Mouse (Mus musculus): Measurements from ENCODE around the gene Stat6. TPM values are rescaled to one million over a fixed set of nuclear protein-coding genes. Genes with fewer than 3 reads are reported as not detected.

Gene Stat6
- polyA plus RNA-seq, 1 experiment from 2014 or later = 37.7 TPM

- Histone ChIP-seq H3K4me1 (replicated peaks) (peaks cover 48% of the 10 kb centered on the region), H3K4me3 (replicated peaks) (no peak overlapping the region), H3K4me2 (replicated peaks) (no peak overlapping the region), H3K27me3 (replicated peaks) (peaks cover 2% of the 10 kb centered on the region; the same call in 1 of the 2 replicates), H3K36me3 (peaks cover 9% of the 10 kb centered on the region; the same call in 1 of the 2 replicates), H3K27ac (no peak overlapping the region), H3K9ac (no peak overlapping the region), H3K9me3 (no peaks in the 10 kb centered on the region)
- no peak for ATAC-seq
- WGBS = 52% methylated on average over 1 of the region's 1 CpGs
Measured at GRCm38 (mm10) chr10:127659551-127659950, 16.8 kb downstream of the Stat6 start.

- H3K4me2 ChIP-seq (replicated peaks) = peak overlapping the region; percentile 69
- peaks cover 4% of the 10 kb centered on the region; the same call in 1 of the 2 replicates for H3K27me3 ChIP-seq (replicated peaks)
- H3K9me3 ChIP-seq = no peaks in the 10 kb centered on the region
- peak overlapping the region; percentile 82 for H3K27ac ChIP-seq
- H3K4me1 ChIP-seq (replicated peaks) = peaks cover 62% of the 10 kb centered on the region
- peak overlapping the region; percentile 36 for H3K9ac ChIP-seq
- WGBS = 16% methylated on average over 14 of the region's 14 CpGs
- ATAC-seq = peak; percentile 21
- peak overlapping the region; percentile 28 for H3K4me3 ChIP-seq (replicated peaks)
- H3K36me3 ChIP-seq = 0 out of 2 replicates have a peak, but pooled peaks cover 3% of the 10 kb centered on the region
Measured at GRCm38 (mm10) chr10:127661291-127661914, 18.6 kb downstream of the Stat6 start.

- Histone ChIP-seq H3K9ac (peak overlapping the region; percentile 36), H3K27ac (peak overlapping the region; percentile 82), H3K4me3 (replicated peaks) (peak overlapping the region; percentile 28), H3K9me3 (no peaks in the 10 kb centered on the region), H3K4me2 (replicated peaks) (peak overlapping the region; percentile 69), H3K27me3 (replicated peaks) (peaks cover 4% of the 10 kb centered on the region; the same call in 1 of the 2 replicates), H3K36me3 (0 out of 2 replicates have a peak, but pooled peaks cover 3% of the 10 kb centered on the region), H3K4me1 (replicated peaks) (peaks cover 62% of the 10 kb centered on the region)
- 1% methylated on average over 16 of the region's 16 CpGs for WGBS
- ATAC-seq = peak; percentile 40
Measured at GRCm38 (mm10) chr10:127661915-127662663, 19.3 kb downstream of the Stat6 start.

- 35% methylated on average over 19 of the region's 19 CpGs for WGBS
- no peaks in the 10 kb centered on the region for H3K9me3 ChIP-seq
- peaks cover 66% of the 10 kb centered on the region for H3K4me1 ChIP-seq (replicated peaks)
- H3K4me3 ChIP-seq (replicated peaks) = 0 out of 2 replicates have a peak overlapping the region, but pooled peaks have one; percentile 28
- H3K27me3 ChIP-seq (replicated peaks) = peaks cover 4% of the 10 kb centered on the region; the same call in 1 of the 2 replicates
- H3K4me2 ChIP-seq (replicated peaks) = peak overlapping the region; percentile 69
- ATAC-seq = peak; percentile 1; the same call in 1 of the 2 replicates
- H3K9ac ChIP-seq = 0 out of 2 replicates have a peak overlapping the region, but pooled peaks have one; percentile 29
- peak overlapping the region; percentile 82 for H3K27ac ChIP-seq
- H3K36me3 ChIP-seq = 0 out of 2 replicates have a peak, but pooled peaks cover 3% of the 10 kb centered on the region
Measured at GRCm38 (mm10) chr10:127662666-127663253, 20.0 kb downstream of the Stat6 start.

GRCm38 (mm10) chr10:127663590-127663989, 20.8 kb downstream of the Stat6 start:
- Histone ChIP-seq H3K9ac (no peak overlapping the region), H3K9me3 (no peaks in the 10 kb centered on the region), H3K4me2 (replicated peaks) (peak overlapping the region; percentile 69), H3K27ac (no peak overlapping the region), H3K36me3 (0 out of 2 replicates have a peak, but pooled peaks cover 3% of the 10 kb centered on the region), H3K27me3 (replicated peaks) (peaks cover 4% of the 10 kb centered on the region; the same call in 1 of the 2 replicates), H3K4me3 (replicated peaks) (no peak overlapping the region), H3K4me1 (replicated peaks) (peaks cover 68% of the 10 kb centered on the region)
- no peak for ATAC-seq
- 43% methylated on average over 5 of the region's 5 CpGs for WGBS

GRCm38 (mm10) chr10:127664166-127664565, 21.4 kb downstream of the Stat6 start:
- peak overlapping the region; percentile 68 for H3K4me3 ChIP-seq (replicated peaks)
- H3K4me2 ChIP-seq (replicated peaks) = peak overlapping the region; percentile 93
- H3K9me3 ChIP-seq = no peaks in the 10 kb centered on the region
- peaks cover 70% of the 10 kb centered on the region for H3K4me1 ChIP-seq (replicated peaks)
- 0 out of 2 replicates have a peak, but pooled peaks cover 3% of the 10 kb centered on the region for H3K36me3 ChIP-seq
- whole genome bisulfite sequencing = 47% methylated on average over 16 of the region's 16 CpGs
- ATAC-seq = no peak
- no peak overlapping the region for H3K27ac ChIP-seq
- 0 out of 2 replicates have a peak overlapping the region, but pooled peaks have one; percentile 13 for H3K9ac ChIP-seq
- peaks cover 4% of the 10 kb centered on the region; the same call in 1 of the 2 replicates for H3K27me3 ChIP-seq (replicated peaks)

GRCm38 (mm10) chr10:127664891-127665290, 22.1 kb downstream of the Stat6 start:
- WGBS = 46% methylated on average over 13 of the region's 13 CpGs
- H3K27me3 ChIP-seq (replicated peaks) = peaks cover 4% of the 10 kb centered on the region; the same call in 1 of the 2 replicates
- no peak for ATAC-seq
- no peaks in the 10 kb centered on the region for H3K9me3 ChIP-seq
- H3K27ac ChIP-seq = no peak overlapping the region
- H3K9ac ChIP-seq = peak overlapping the region; percentile 13; the same call in 1 of the 2 replicates
- H3K4me1 ChIP-seq (replicated peaks) = peaks cover 74% of the 10 kb centered on the region
- H3K4me2 ChIP-seq (replicated peaks) = peak overlapping the region; percentile 93
- H3K4me3 ChIP-seq (replicated peaks) = peak overlapping the region; percentile 68
- 0 out of 2 replicates have a peak, but pooled peaks cover under 1% of the 10 kb centered on the region for H3K36me3 ChIP-seq

GRCm38 (mm10) chr10:127665366-127666181, 22.8 kb downstream of the Stat6 start:
- H3K27ac ChIP-seq = peak overlapping the region; percentile 97
- no peak for ATAC-seq
- peak overlapping the region; percentile 68 for H3K4me3 ChIP-seq (replicated peaks)
- peak overlapping the region; percentile 73 for H3K9ac ChIP-seq
- H3K36me3 ChIP-seq = no peaks in the 10 kb centered on the region
- H3K4me2 ChIP-seq (replicated peaks) = peak overlapping the region; percentile 93
- no peaks in the 10 kb centered on the region for H3K9me3 ChIP-seq
- 15% methylated on average over 14 of the region's 14 CpGs for WGBS
- H3K4me1 ChIP-seq (replicated peaks) = peaks cover 73% of the 10 kb centered on the region
- peaks cover 4% of the 10 kb centered on the region; the same call in 1 of the 2 replicates for H3K27me3 ChIP-seq (replicated peaks)

- peak within 1 kb of the TSS; percentile 93 for H3K4me2 ChIP-seq (replicated peaks)
- H3K9me3 ChIP-seq = no peaks in the 10 kb centered on the region
- no peaks in the 10 kb centered on the region for H3K36me3 ChIP-seq
- H3K9ac ChIP-seq = peak within 1 kb of the TSS; percentile 73
- H3K27ac ChIP-seq = peak within 1 kb of the TSS; percentile 97
- H3K4me3 ChIP-seq (replicated peaks) = peak within 1 kb of the TSS; percentile 68
- H3K27me3 ChIP-seq (replicated peaks) = peaks cover 4% of the 10 kb centered on the region; the same call in 1 of the 2 replicates
- peak; percentile 49 for ATAC-seq
- WGBS = under 1% methylated on average over 68 of the region's 73 CpGs
- peaks cover 62% of the 10 kb centered on the region for H3K4me1 ChIP-seq (replicated peaks)
Measured at GRCm38 (mm10) chr10:127666501-127667268, 23.9 kb downstream of the Stat6 start, which contains the start of gene Nemp1. Gene Nemp1 (plus strand): TSS chr10:127666901.

GRCm38 (mm10) chr10:127667269-127668092, 24.7 kb downstream of the Stat6 start:
- Histone ChIP-seq H3K27me3 (replicated peaks) (peaks cover 4% of the 10 kb centered on the region; the same call in 1 of the 2 replicates), H3K4me3 (replicated peaks) (peak overlapping the region; percentile 68), H3K9ac (peak overlapping the region; percentile 73), H3K27ac (peak overlapping the region; percentile 97), H3K4me1 (replicated peaks) (peaks cover 54% of the 10 kb centered on the region), H3K4me2 (replicated peaks) (peak overlapping the region; percentile 93), H3K9me3 (no peaks in the 10 kb centered on the region), H3K36me3 (no peaks in the 10 kb centered on the region)
- ATAC-seq = peak; percentile 75
- 2% methylated on average over 34 of the region's 35 CpGs for WGBS
